Mouse (Mus musculus): ENCODE data around the gene Gm43191.

GRCm38 (mm10) chr3:116604570-116604969 lies 76.5 kb downstream of the Gm43191 start:
- TF ChIP-seq POLR2A (IDR thresholded peaks at IDR 0.05; ENCODE audit: borderline replicate concordance, insufficient read depth, low read length) (no peak), CTCF (IDR thresholded peaks at IDR 0.05; ENCODE audit: borderline replicate concordance, insufficient read depth, low read depth, low read length) (no peak)

All from cerebellum, adult 2 months (tissue).